Mouse (Mus musculus): ENCODE results near the gene Acvr1c. TPM values are rescaled to one million over a fixed set of nuclear protein-coding genes. Genes with fewer than 3 reads are reported as not detected.

Gene Acvr1c
- 0.02 and 0.06 TPM in 2 replicates for polyA plus RNA-seq (2015; fragmentation: Nextera tagmentation; extraction: Ambion mirVana)

DNA sequence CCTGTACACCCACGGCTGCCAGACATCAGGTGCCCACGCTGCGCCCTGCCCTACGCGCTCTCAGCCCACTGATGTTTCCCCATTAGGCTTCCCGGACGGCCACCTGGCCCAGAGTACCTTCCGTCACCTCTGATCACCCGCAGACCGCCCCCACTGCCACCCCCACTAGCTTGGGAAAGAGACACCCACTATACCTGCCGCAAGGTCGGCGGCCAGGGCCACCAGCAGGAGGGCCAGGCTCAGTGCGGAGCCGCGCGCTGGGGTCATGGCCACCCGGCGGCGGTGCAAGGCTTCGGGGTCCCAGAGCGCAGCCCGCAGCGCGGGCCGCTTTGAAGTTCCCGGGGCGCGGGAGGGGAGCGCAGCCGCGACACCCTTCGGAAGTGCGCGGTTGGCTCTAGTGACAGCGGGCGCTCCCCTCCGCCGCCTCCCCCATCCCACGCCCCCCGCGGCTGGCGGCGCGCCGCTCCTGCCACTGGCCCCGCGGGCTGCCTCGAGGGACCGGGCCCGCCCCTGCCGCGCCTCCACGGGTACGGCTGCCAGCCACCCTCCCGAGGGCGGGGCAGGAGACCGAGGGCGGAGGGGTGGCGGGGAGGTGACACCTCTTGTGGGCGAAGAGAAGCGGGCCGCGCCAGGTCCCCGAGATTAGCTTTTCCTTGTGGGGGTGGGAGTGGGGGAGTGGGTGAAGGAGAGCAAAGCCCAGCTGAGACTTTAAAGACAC is at the start of gene Acvr1c:
Acvr1c (minus strand) TSS at position 482 of the 718 bp plus-strand sequence.
- Histone ChIP-seq H3K9me3 (replicated peaks; ENCODE audit: control insufficient read depth, low read length) (no peaks in the 10 kb centered on the region), H3K36me3 (ENCODE audit: control insufficient read depth, insufficient read depth) (no peaks in the 10 kb centered on the region), H3K4me1 (ENCODE audit: control insufficient read depth, low read depth, low read length) (no peaks in the 10 kb centered on the region; the same call in 1 of the 2 replicates), H3K4me2 (ENCODE audit: low read depth, low read length) (peak within 1 kb of the TSS; percentile 75), H3K27me3 (ENCODE audit: control insufficient read depth, insufficient read depth, low read depth, low read length) (peaks cover 11% of the 10 kb centered on the region), H3K4me3 (ENCODE audit: low read depth, low read length) (peak within 1 kb of the TSS; percentile 56), H3K9ac (ENCODE audit: low read depth, low read length) (no peak within 1 kb of the TSS), H3K27ac (ENCODE audit: low read length) (no peak within 1 kb of the TSS)
- under 1% methylated on average over 61 of the region's 65 CpGs for WGBS (ENCODE audit: insufficient replicate concordance)
- peak; percentile 58 for ATAC-seq (ENCODE audit: low read depth)

DNA sequence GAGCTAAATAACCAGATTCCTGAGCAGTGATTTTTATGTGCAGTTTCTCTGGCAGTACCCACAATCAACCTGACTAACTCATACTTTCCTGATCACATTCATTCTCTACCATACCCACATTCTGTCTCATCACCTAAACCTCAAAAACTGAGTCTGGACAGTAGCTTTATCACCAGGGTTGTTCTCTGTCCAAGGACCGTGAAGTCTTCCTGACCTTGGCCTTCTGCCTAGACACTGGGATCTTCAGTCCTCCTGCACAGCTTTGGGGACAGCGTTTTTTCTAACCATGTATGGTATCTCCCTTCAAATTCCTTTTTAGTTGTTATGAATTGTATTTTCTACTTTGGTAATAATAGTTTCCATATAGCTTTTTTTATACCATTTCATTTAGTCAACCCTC is 45.8 kb upstream of the Acvr1c start:
- WGBS (ENCODE audit: insufficient replicate concordance), result 62% methylated on average over 2 of the region's 2 CpGs
- Histone ChIP-seq H3K4me3 (ENCODE audit: low read depth, low read length) (no peak overlapping the region), H3K4me2 (ENCODE audit: low read depth, low read length) (no peak overlapping the region), H3K27me3 (ENCODE audit: control insufficient read depth, insufficient read depth, low read depth, low read length) (no peaks in the 10 kb centered on the region), H3K4me1 (ENCODE audit: control insufficient read depth, low read depth, low read length) (no peaks in the 10 kb centered on the region), H3K9ac (ENCODE audit: low read depth, low read length) (no peak overlapping the region), H3K27ac (ENCODE audit: low read length) (no peak overlapping the region), H3K9me3 (replicated peaks; ENCODE audit: control insufficient read depth, low read length) (no peaks in the 10 kb centered on the region), H3K36me3 (ENCODE audit: control insufficient read depth, insufficient read depth) (no peaks in the 10 kb centered on the region)
- ATAC-seq (ENCODE audit: low read depth), result no peak

DNA sequence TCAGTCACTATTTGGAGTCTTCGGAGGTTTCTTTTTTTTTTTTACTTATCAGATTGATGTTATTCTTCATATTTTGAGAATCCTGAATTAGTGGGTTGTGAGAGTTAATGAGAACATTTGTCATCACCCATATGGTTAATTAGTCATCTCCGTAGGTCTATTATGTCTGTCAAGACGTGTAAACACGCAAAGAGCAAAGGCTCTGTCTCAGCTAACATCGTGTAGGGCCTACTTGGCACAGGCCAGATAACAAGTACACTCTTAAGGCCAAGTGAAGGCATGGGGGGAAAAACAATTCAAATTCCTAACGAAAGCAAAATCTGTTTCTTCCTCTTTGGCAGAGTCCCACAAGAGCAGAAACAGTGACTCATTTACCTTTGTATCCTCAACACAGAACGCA is 30.9 kb upstream of the Acvr1c start:
- WGBS (ENCODE audit: insufficient replicate concordance), result 64% methylated on average over 7 of the region's 7 CpGs
- Histone ChIP-seq H3K36me3 (ENCODE audit: control insufficient read depth, insufficient read depth) (no peaks in the 10 kb centered on the region), H3K27me3 (ENCODE audit: control insufficient read depth, insufficient read depth, low read depth, low read length) (no peaks in the 10 kb centered on the region), H3K4me3 (ENCODE audit: low read depth, low read length) (no peak overlapping the region), H3K4me2 (ENCODE audit: low read depth, low read length) (no peak overlapping the region), H3K27ac (ENCODE audit: low read length) (no peak overlapping the region), H3K9ac (ENCODE audit: low read depth, low read length) (no peak overlapping the region), H3K9me3 (replicated peaks; ENCODE audit: control insufficient read depth, low read length) (no peaks in the 10 kb centered on the region), H3K4me1 (ENCODE audit: control insufficient read depth, low read depth, low read length) (no peaks in the 10 kb centered on the region)
- ATAC-seq (ENCODE audit: low read depth), result no peak

DNA sequence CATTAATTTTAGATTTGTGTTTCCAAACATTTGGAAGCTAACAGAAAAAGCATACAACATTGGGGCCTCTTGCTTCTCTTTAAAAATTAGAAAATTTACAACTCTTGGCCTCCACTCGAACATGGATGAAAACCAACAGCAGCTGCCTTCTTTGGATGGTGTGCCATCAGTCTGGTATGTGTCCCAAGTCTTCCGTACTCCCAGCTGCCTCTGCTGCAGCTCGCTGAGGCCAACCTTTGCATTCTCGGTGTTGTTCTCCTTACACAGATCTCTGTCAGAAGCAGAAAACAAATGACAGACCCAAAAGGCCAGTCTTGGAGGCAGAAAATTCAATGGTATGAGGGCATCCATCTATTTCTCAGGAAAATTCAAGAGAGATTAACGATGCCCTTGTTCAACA is 22.3 kb upstream of the Acvr1c start:
- Histone ChIP-seq H3K4me2 (ENCODE audit: low read depth, low read length) (no peak overlapping the region), H3K27ac (ENCODE audit: low read length) (no peak overlapping the region), H3K4me1 (ENCODE audit: control insufficient read depth, low read depth, low read length) (no peaks in the 10 kb centered on the region), H3K9me3 (replicated peaks; ENCODE audit: control insufficient read depth, low read length) (no peaks in the 10 kb centered on the region), H3K9ac (ENCODE audit: low read depth, low read length) (no peak overlapping the region), H3K36me3 (ENCODE audit: control insufficient read depth, insufficient read depth) (no peaks in the 10 kb centered on the region), H3K27me3 (ENCODE audit: control insufficient read depth, insufficient read depth, low read depth, low read length) (no peaks in the 10 kb centered on the region), H3K4me3 (ENCODE audit: low read depth, low read length) (no peak overlapping the region)
- no peak for ATAC-seq (ENCODE audit: low read depth)
- 56% methylated on average over 5 of the region's 5 CpGs for WGBS (ENCODE audit: insufficient replicate concordance)

DNA sequence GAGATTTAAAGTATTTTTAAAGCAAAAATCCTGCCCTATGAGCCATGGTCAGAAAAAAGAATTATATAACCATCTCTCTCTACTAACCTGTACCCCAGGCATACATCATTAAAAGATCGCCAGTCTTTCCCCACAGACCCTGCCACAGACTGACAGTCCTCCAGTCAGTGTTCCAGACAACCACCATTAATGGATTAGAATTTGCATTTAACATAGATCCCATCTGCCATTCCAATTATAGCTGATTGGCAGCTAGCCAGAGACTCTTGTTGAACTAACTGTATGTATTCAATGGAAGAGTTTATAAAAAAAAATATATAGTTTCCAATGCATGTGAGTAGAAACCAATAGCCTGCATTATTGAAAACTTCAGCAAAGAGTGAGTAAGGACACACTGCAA is 21.8 kb upstream of the Acvr1c start:
- Histone ChIP-seq H3K27me3 (ENCODE audit: control insufficient read depth, insufficient read depth, low read depth, low read length) (no peaks in the 10 kb centered on the region), H3K9me3 (replicated peaks; ENCODE audit: control insufficient read depth, low read length) (no peaks in the 10 kb centered on the region), H3K4me3 (ENCODE audit: low read depth, low read length) (no peak overlapping the region), H3K27ac (ENCODE audit: low read length) (no peak overlapping the region), H3K4me1 (ENCODE audit: control insufficient read depth, low read depth, low read length) (no peaks in the 10 kb centered on the region), H3K9ac (ENCODE audit: low read depth, low read length) (no peak overlapping the region), H3K36me3 (ENCODE audit: control insufficient read depth, insufficient read depth) (no peaks in the 10 kb centered on the region), H3K4me2 (ENCODE audit: low read depth, low read length) (no peak overlapping the region)
- ATAC-seq (ENCODE audit: low read depth), result no peak
- WGBS (ENCODE audit: insufficient replicate concordance), result 48% methylated on average over 1 of the region's 1 CpGs

DNA sequence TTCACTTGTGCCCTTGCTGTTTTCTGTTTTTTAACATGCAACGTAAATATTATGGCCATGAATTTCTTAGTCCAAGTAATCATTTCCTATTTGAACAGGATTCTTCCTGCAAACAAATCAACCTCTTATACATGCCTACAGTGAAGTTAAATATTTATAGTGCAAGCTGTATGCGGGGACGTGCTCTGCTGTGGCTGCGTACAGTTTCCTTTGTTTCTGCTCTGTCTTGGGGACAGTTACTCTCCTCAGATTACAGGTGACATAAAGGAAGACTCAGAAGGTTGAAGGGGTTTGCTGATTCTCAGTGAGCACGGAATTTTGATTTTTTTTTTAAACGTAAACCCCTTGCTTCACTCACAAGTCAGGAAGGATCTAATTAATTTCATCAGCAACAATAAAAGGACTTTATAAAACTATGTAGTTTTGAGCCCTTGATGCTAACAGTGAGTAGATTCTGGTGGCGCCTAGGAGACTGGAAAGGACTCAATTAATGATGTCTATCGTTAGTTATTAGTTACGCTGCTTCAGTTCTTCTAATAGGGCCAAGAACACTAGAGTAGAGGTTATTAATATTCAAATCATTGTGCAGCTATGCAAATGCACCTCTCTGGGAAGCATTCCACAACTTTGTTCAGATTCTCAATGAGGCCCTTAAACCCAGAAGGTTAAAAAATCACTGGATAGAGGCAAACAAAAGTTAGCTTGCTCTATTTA is 19.9 kb upstream of the Acvr1c start:
- Histone ChIP-seq H3K27ac (ENCODE audit: low read length) (no peak overlapping the region), H3K27me3 (ENCODE audit: control insufficient read depth, insufficient read depth, low read depth, low read length) (no peaks in the 10 kb centered on the region), H3K4me3 (ENCODE audit: low read depth, low read length) (no peak overlapping the region), H3K4me1 (ENCODE audit: control insufficient read depth, low read depth, low read length) (no peaks in the 10 kb centered on the region), H3K9ac (ENCODE audit: low read depth, low read length) (no peak overlapping the region), H3K4me2 (ENCODE audit: low read depth, low read length) (no peak overlapping the region), H3K9me3 (replicated peaks; ENCODE audit: control insufficient read depth, low read length) (no peaks in the 10 kb centered on the region), H3K36me3 (ENCODE audit: control insufficient read depth, insufficient read depth) (no peaks in the 10 kb centered on the region)
- WGBS (ENCODE audit: insufficient replicate concordance), result 67% methylated on average over 9 of the region's 9 CpGs
- no peak for ATAC-seq (ENCODE audit: low read depth)

DNA sequence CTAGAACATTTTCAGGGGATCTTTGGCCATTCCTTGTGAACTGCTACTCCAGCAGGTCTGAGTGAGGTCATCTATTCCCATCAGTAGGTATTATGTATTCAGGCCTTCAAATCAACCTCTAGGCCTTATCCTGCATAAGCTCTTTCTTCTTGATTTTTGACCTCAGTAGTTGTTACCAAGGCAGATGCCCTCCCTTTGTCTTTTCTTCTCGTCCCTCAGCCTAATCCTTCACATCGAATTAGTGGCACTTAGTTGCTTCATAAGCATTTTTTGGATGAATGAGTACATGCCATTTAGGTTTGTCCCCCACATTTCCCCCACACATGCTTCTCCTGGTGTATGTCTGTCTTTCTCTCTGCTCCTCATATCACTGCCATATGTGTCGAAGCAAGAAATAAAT is 8.5 kb upstream of the Acvr1c start:
- H3K27me3 ChIP-seq (ENCODE audit: control insufficient read depth, insufficient read depth, low read depth, low read length), result no peaks in the 10 kb centered on the region
- no peak overlapping the region for H3K4me3 ChIP-seq (ENCODE audit: low read depth, low read length)
- H3K4me2 ChIP-seq (ENCODE audit: low read depth, low read length), result no peak overlapping the region
- no peaks in the 10 kb centered on the region for H3K4me1 ChIP-seq (ENCODE audit: control insufficient read depth, low read depth, low read length)
- ATAC-seq (ENCODE audit: low read depth), result no peak
- WGBS (ENCODE audit: insufficient replicate concordance), result 46% methylated on average over 3 of the region's 3 CpGs
- no peaks in the 10 kb centered on the region for H3K36me3 ChIP-seq (ENCODE audit: control insufficient read depth, insufficient read depth)
- no peak overlapping the region for H3K27ac ChIP-seq (ENCODE audit: low read length)
- H3K9me3 ChIP-seq (replicated peaks; ENCODE audit: control insufficient read depth, low read length), result no peaks in the 10 kb centered on the region
- no peak overlapping the region for H3K9ac ChIP-seq (ENCODE audit: low read depth, low read length)

DNA sequence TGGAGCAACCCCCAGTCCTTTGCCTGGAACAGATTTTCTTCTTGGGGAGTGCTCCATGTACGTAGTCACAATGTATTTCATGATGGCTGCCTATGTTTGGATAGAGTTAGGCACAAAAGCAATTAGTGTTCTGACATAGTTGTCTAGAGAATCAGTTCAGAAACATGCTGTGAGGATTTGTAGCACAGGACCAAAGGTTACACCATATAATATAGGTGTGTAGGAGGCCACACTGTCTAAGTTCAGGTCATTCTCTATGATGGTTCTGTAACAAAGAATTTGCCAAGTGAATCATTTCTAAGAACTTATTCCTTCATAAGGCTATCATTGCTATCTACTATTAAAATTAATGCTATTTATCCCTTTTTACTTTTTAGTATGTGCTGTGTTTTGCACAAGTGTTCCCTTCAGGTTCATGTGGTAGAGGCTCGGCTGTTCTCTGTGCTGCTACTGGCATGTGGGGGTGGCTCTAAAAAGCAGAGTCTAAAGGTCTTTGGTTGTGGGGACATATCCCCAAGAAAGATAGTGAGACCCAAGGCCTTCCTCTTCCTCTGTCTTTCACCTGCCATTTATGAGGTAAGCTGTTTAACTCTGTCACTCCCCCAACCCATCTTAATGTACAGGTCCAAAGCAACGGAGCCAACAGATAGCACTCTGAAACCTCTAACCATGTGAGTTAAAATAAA is 3.8 kb upstream of the Acvr1c start:
- Histone ChIP-seq H3K9ac (ENCODE audit: low read depth, low read length) (no peak overlapping the region), H3K27me3 (ENCODE audit: control insufficient read depth, insufficient read depth, low read depth, low read length) (peaks cover 11% of the 10 kb centered on the region), H3K27ac (ENCODE audit: low read length) (no peak overlapping the region), H3K4me3 (ENCODE audit: low read depth, low read length) (no peak overlapping the region), H3K4me1 (ENCODE audit: control insufficient read depth, low read depth, low read length) (no peaks in the 10 kb centered on the region; the same call in 1 of the 2 replicates), H3K4me2 (ENCODE audit: low read depth, low read length) (no peak overlapping the region), H3K9me3 (replicated peaks; ENCODE audit: control insufficient read depth, low read length) (no peaks in the 10 kb centered on the region), H3K36me3 (ENCODE audit: control insufficient read depth, insufficient read depth) (no peaks in the 10 kb centered on the region)
- no peak for ATAC-seq (ENCODE audit: low read depth)
- 65% methylated on average over 3 of the region's 3 CpGs for WGBS (ENCODE audit: insufficient replicate concordance)

DNA sequence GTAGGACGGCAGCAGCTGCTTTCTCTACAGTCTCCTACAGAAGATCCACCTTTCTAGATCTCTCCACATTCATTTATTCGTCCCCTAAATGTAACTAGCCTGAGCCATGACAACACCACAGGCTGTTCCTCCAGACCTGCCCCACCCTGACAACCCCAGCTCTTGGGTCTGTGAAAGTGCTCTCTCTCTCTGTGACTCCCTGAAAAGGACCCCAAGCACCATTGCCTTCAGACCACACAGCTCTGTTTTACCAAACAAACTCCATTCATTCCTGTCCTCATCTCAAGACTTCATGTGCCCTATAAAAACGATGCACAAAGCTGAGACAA is 401 bp upstream of the Acvr1c start:
- Histone ChIP-seq H3K4me2 (ENCODE audit: low read depth, low read length) (no peak overlapping the region), H3K4me1 (ENCODE audit: control insufficient read depth, low read depth, low read length) (no peaks in the 10 kb centered on the region; the same call in 1 of the 2 replicates), H3K4me3 (ENCODE audit: low read depth, low read length) (no peak overlapping the region), H3K9me3 (replicated peaks; ENCODE audit: control insufficient read depth, low read length) (no peaks in the 10 kb centered on the region), H3K9ac (ENCODE audit: low read depth, low read length) (no peak overlapping the region), H3K27ac (ENCODE audit: low read length) (no peak overlapping the region), H3K36me3 (ENCODE audit: control insufficient read depth, insufficient read depth) (no peaks in the 10 kb centered on the region), H3K27me3 (ENCODE audit: control insufficient read depth, insufficient read depth, low read depth, low read length) (peaks cover 11% of the 10 kb centered on the region)
- ATAC-seq (ENCODE audit: low read depth), result no peak
- WGBS (ENCODE audit: insufficient replicate concordance), result 14% methylated on average over 3 of the region's 3 CpGs

Data from liver, embryonic 16.5 days (tissue).